Mouse (Mus musculus) ES-Bruce4 (cell line): ENCODE results near the gene D430042O09Rik.

Experiments
- CTCF ChIP-seq: IDR thresholded peaks from one replicate; pipeline ENCODE4 v1.8.1; 2011; ENCODE audit warnings: low read depth, low read length
- EP300 ChIP-seq: IDR thresholded peaks from 2 replicates; pipeline ENCODE4 v1.6.1; 2011; ENCODE audit warnings: low read depth, low read length; ENCODE audit not compliant: insufficient read depth
- POLR2A ChIP-seq: IDR thresholded peaks from one replicate; pipeline ENCODE4 v1.8.1; 2011; ENCODE audit warnings: low read length; ENCODE audit not compliant: insufficient read depth

GRCm38 (mm10) chr7:125708100-125708499 lies 412 bp downstream of the D430042O09Rik start:
- no peak for TF ChIP-seq POLR2A
- TF ChIP-seq CTCF = no peak
- TF ChIP-seq EP300 = no peak
